Mouse (Mus musculus) forebrain, embryonic 11.5 days (tissue): ENCODE results near the gene B3gnt2. TPM values are rescaled to one million over a fixed set of nuclear protein-coding genes. Genes with fewer than 3 reads are reported as not detected.

ENCODE experiments used
- ATAC-seq: fragments of 200-750 bp; cut with Nextera tagmentation; replicated peaks from 2 replicates; pipeline ENCODE4 v1.8.0; 2017; ENCODE audit warnings: moderate TSS enrichment; ENCODE audit not compliant: low FRiP score
- DNase-seq: peaks from one replicate; pipeline ENCODE4 v3.0.0-alpha.2; 2017; ENCODE audit warnings: low spot score
- H3K27ac ChIP-seq: fragments of 300-500 bp; sonication (generic); 2 replicates; pipeline ENCODE4 v1.5.1; 2014; ENCODE audit warnings: low read depth, low read length
- H3K27me3 ChIP-seq: fragments of 300-500 bp; sonication (generic); 2 replicates; pipeline ENCODE4 v1.6.1; 2014; ENCODE audit warnings: mild to moderate bottlenecking, low read length, mixed read lengths; ENCODE audit not compliant: control insufficient read depth, insufficient read depth
- H3K36me3 ChIP-seq: fragments of 300-500 bp; sonication (generic); 2 replicates; pipeline ENCODE4 v1.6.1; 2014; ENCODE audit warnings: mild to moderate bottlenecking, low read length, moderate library complexity, mixed read lengths; ENCODE audit not compliant: control insufficient read depth, insufficient read depth
- H3K4me1 ChIP-seq: fragments of 300-500 bp; sonication (generic); replicated peaks from 2 replicates; pipeline ENCODE4 v1.6.1; 2014; ENCODE audit warnings: low read length, mixed read lengths; ENCODE audit not compliant: control insufficient read depth, insufficient read depth
- H3K4me2 ChIP-seq: fragments of 300-500 bp; sonication (generic); 2 replicates; pipeline ENCODE4 v1.6.1; 2014; ENCODE audit warnings: low read depth, mild to moderate bottlenecking, low read length, moderate library complexity, mixed read lengths; ENCODE audit not compliant: severe bottlenecking
- H3K4me3 ChIP-seq: fragments of 300-500 bp; sonication (generic); 2 replicates; pipeline ENCODE4 v1.5.1; 2014; ENCODE audit warnings: low read depth, low read length
- H3K9ac ChIP-seq: fragments of 300-500 bp; sonication (generic); 2 replicates; pipeline ENCODE4 v1.6.1; 2014; ENCODE audit warnings: low read length
- H3K9me3 ChIP-seq: fragments of 300-500 bp; sonication (generic); 2 replicates; pipeline ENCODE4 v1.6.1; 2016; ENCODE audit warnings: low read length, mixed read lengths; ENCODE audit not compliant: control insufficient read depth
- WGBS: fragments of 180-500 bp; shearing (Covaris S2); extraction: QIAGEN DNeasy Blood & Tissue Kit; methylation state at CpG from one replicate; pipeline ENCODE4 v1.1.7; 2014; 5-methylcytosine and 5-hydroxymethylcytosine counted together
- polyA plus RNA-seq: library from polyadenylated mRNA; unstranded; fragments of >200 nt; fragmentation: Nextera tagmentation; extraction: Ambion mirVana; gene quantifications from 2 replicates; pipeline ENCODE4 v1.2.1, GENCODE M21; 2014

B3gnt2 gene
- polyA plus RNA-seq, 1 experiment from 2014 or later: 2.4 TPM

DNA sequence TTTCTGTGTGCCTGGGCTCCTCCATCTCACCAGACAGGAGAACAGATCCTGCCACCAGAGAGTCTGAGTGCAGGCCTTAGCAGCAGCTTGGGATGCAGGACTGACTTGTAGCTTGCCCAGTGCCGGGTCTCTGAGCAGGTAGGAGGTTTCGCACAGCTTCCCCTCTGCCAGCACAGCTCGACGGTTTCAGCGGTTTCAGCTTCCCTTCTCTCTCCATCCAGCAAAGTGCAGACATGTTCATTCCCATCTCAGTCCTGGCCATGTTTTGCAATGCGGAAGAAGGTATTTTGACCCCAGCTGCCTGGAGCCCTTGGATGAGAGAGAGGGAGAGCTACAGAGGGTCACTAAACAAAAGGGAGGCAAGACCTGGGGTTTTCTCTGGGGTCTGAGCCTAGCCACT is 30.1 kb downstream of the B3gnt2 start:
- no peak overlapping the region for H3K4me3 ChIP-seq
- H3K4me2 ChIP-seq: no peak overlapping the region
- no peaks in the 10 kb centered on the region for H3K36me3 ChIP-seq
- H3K27ac ChIP-seq: no peak overlapping the region
- WGBS: 70% methylated on average over 6 of the region's 6 CpGs
- no peaks in the 10 kb centered on the region for H3K4me1 ChIP-seq
- H3K27me3 ChIP-seq: no peaks in the 10 kb centered on the region
- H3K9ac ChIP-seq: no peak overlapping the region
- no peak for ATAC-seq
- DNase-seq: no peak
- no peaks in the 10 kb centered on the region; the same call in 1 of the 2 replicates for H3K9me3 ChIP-seq

- ATAC-seq: no peak
These were observed 30.6 kb downstream of the B3gnt2 start for GRCm38 (mm10) chr11:22830179-22830611.

GRCm38 (mm10) chr11:22828988-22829632 is 31.7 kb downstream of the B3gnt2 start:
- no peak for ATAC-seq
- Histone ChIP-seq H3K27me3 (no peaks in the 10 kb centered on the region), H3K27ac (no peak overlapping the region), H3K4me2 (no peak overlapping the region), H3K9me3 (no peaks in the 10 kb centered on the region; the same call in 1 of the 2 replicates), H3K4me3 (no peak overlapping the region), H3K4me1 (no peaks in the 10 kb centered on the region), H3K36me3 (no peaks in the 10 kb centered on the region), H3K9ac (no peak overlapping the region)
- no peak for DNase-seq
- WGBS: 95% methylated on average over 15 of the region's 15 CpGs

More at GRCm38 (mm10) chr11:22830179-22830611, 30.6 kb downstream of the B3gnt2 start:
- Histone ChIP-seq H3K4me2 (no peak overlapping the region), H3K9ac (no peak overlapping the region), H3K36me3 (no peaks in the 10 kb centered on the region), H3K9me3 (no peaks in the 10 kb centered on the region; the same call in 1 of the 2 replicates), H3K27ac (no peak overlapping the region), H3K4me3 (no peak overlapping the region), H3K4me1 (no peaks in the 10 kb centered on the region), H3K27me3 (no peaks in the 10 kb centered on the region)
- no peak for DNase-seq
- 56% methylated on average over 5 of the region's 5 CpGs for WGBS

- H3K4me3 ChIP-seq: no peak overlapping the region
- H3K27ac ChIP-seq: no peak overlapping the region
- no peaks in the 10 kb centered on the region for H3K27me3 ChIP-seq
- H3K9me3 ChIP-seq: no peaks in the 10 kb centered on the region; the same call in 1 of the 2 replicates
- ATAC-seq (no peak), DNase-seq (no peak)
- 87% methylated on average over 4 of the region's 4 CpGs for WGBS
- H3K9ac ChIP-seq: no peak overlapping the region
- H3K36me3 ChIP-seq: no peaks in the 10 kb centered on the region
- H3K4me2 ChIP-seq: no peak overlapping the region
- H3K4me1 ChIP-seq: no peaks in the 10 kb centered on the region
These were observed 33.2 kb downstream of the B3gnt2 start for GRCm38 (mm10) chr11:22827514-22828080.

GRCm38 (mm10) chr11:22826665-22827064 is 34.1 kb downstream of the B3gnt2 start:
- Histone ChIP-seq H3K27me3 (no peaks in the 10 kb centered on the region), H3K9me3 (no peaks in the 10 kb centered on the region), H3K4me3 (no peak overlapping the region), H3K9ac (no peak overlapping the region), H3K4me1 (no peaks in the 10 kb centered on the region), H3K27ac (no peak overlapping the region), H3K36me3 (no peaks in the 10 kb centered on the region), H3K4me2 (no peak overlapping the region)
- ATAC-seq (no peak), DNase-seq (no peak)
- WGBS: 90% methylated on average over 6 of the region's 6 CpGs

- Histone ChIP-seq H3K36me3 (no peaks in the 10 kb centered on the region), H3K27me3 (no peaks in the 10 kb centered on the region), H3K4me2 (no peak overlapping the region), H3K4me3 (no peak overlapping the region), H3K4me1 (no peaks in the 10 kb centered on the region), H3K27ac (no peak overlapping the region), H3K9me3 (no peaks in the 10 kb centered on the region), H3K9ac (no peak overlapping the region)
- ATAC-seq (no peak), DNase-seq (no peak)
- 94% methylated on average over 14 of the region's 14 CpGs for WGBS
These were observed 34.7 kb downstream of the B3gnt2 start for GRCm38 (mm10) chr11:22826051-22826450.

- no peak overlapping the region for H3K4me3 ChIP-seq
- WGBS: 95% methylated on average over 1 of the region's 1 CpGs
- H3K9ac ChIP-seq: no peak overlapping the region
- ATAC-seq (no peak), DNase-seq (no peak)
- H3K4me1 ChIP-seq: no peaks in the 10 kb centered on the region
- no peak overlapping the region for H3K4me2 ChIP-seq
- H3K27ac ChIP-seq: no peak overlapping the region
- no peaks in the 10 kb centered on the region for H3K9me3 ChIP-seq
- no peaks in the 10 kb centered on the region for H3K36me3 ChIP-seq
- H3K27me3 ChIP-seq: no peaks in the 10 kb centered on the region
These were observed 35.2 kb downstream of the B3gnt2 start for GRCm38 (mm10) chr11:22825548-22825947.

DNA sequence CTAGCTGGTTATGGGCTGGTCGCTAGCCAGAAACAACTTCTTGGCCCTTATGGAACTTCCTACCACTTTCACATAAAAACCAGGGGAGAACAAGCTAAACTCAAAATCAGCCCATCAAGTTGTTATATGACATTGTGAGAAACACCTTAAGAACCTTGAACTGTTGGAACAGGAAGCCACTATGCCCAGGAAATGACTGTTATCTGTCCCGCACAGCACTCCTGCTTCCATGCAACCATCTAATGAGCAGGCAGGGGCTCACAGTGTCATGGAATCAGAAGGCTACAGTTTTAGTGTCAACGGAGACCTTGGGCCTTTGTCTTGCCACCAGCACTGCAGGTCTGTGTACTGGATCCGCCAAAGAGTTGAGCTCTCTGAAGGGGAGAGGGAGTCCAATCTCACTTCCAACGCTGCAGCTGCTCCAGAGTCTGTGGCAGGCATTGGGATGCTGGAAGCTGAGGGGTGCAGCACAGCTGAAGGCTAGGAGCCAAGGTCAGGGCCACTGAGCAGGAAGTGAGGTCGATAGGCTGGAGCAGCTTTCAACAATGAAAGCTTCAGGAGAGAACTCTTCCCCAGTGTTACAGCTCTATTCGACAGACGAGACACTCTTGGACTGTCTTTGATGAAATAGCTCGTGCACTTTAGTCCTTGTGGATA is 36.6 kb downstream of the B3gnt2 start:
- no peak overlapping the region for H3K9ac ChIP-seq
- ATAC-seq (no peak), DNase-seq (no peak)
- no peaks in the 10 kb centered on the region for H3K36me3 ChIP-seq
- H3K9me3 ChIP-seq: no peaks in the 10 kb centered on the region
- H3K4me1 ChIP-seq: no peaks in the 10 kb centered on the region
- H3K27me3 ChIP-seq: no peaks in the 10 kb centered on the region
- H3K4me3 ChIP-seq: no peak overlapping the region
- whole genome bisulfite sequencing: 81% methylated on average over 9 of the region's 9 CpGs
- H3K4me2 ChIP-seq: no peak overlapping the region
- no peak overlapping the region for H3K27ac ChIP-seq
